Comparison of ENCODE assay signal across 25 mouse cellular contexts in genomic region chr17:70287708-70288107, GRCm38 (mm10).
DNase-seq lines count a peak whose midpoint lies in the region; ATAC-seq and TF ChIP-seq lines count a peak whose summit lies in the region.
"Had no signal": no experiment of that assay in that cellular context is flagged by ENCODE, and none has a peak within 500 bp of the region (broad histone marks: within the 10 kb centered on the region; RNA-seq: fewer than 3 reads in every experiment).

No protein-coding gene starts in this region.

- ATAC-seq in frontal cortex, adult (ENCODE audit: low TSS enrichment): peak; percentile 76
- ATAC-seq in kidney, embryonic 15.5 days (replicated peaks; ENCODE audit: low FRiP score): peak; percentile 40; the same call in 1 of the 2 replicates
- ATAC-seq in kidney, postnatal 0 days (replicated peaks; ENCODE audit: low FRiP score, low read depth): 0 out of 2 replicates have a peak, but pooled peaks have one; percentile 36
- ATAC-seq: activated CD4-positive, CD25-positive, alpha-beta regulatory T cell, adult 4 months; CD4-positive, CD25-positive, alpha-beta regulatory T cell, adult 4 months; forebrain, embryonic 13.5 days; forebrain, embryonic 15.5 days; forebrain, postnatal 0 days; Patski had no signal

- no peak for DNase-seq in frontal cortex, postnatal 36 days (ENCODE audit: low spot score in 2 of 2)
- DNase-seq in kidney, adult 9 months: no peak
- DNase-seq in kidney, postnatal 0 days (ENCODE audit: low spot score): peak; percentile 49
- no peak for DNase-seq in kidney, adult 2 months
- DNase-seq: adrenal gland, adult 8-10 months; adrenal gland, postnatal 14 days; adrenal gland, postnatal 36 days; B cell, adult 2 months; cerebellum, adult 11-12 months; cerebellum, adult 2 months; cerebellum, adult 9-10 months; cerebellum, postnatal 10 days; cerebellum, postnatal 25 days; forebrain, postnatal 0 days had no signal

- no peak for TF ChIP-seq POLR2A in kidney, adult 2 months (IDR thresholded peaks at IDR 0.05; ENCODE audit: low read depth, low read length)

- H3K4me1 ChIP-seq in kidney, embryonic 15.5 days: no peaks in the 10 kb centered on the region
- H3K4me1 ChIP-seq in kidney, postnatal 0 days (replicated peaks; ENCODE audit: insufficient read depth, low read length): no peaks in the 10 kb centered on the region
- no peaks in the 10 kb centered on the region for H3K4me1 ChIP-seq in kidney, adult 2 months (ENCODE audit: control insufficient read depth, insufficient read depth, low read length)
- H3K4me1 ChIP-seq: embryonic facial prominence, embryonic 10.5 days; embryonic facial prominence, embryonic 12.5 days; forebrain, embryonic 13.5 days; forebrain, embryonic 15.5 days had no signal

- no peaks in the 10 kb centered on the region for H3K9me3 ChIP-seq in kidney, embryonic 15.5 days (replicated peaks)
- H3K9me3 ChIP-seq in kidney, postnatal 0 days (replicated peaks; ENCODE audit: low read length): no peaks in the 10 kb centered on the region
- H3K9me3 ChIP-seq: embryonic facial prominence, embryonic 10.5 days; embryonic facial prominence, embryonic 12.5 days; forebrain, embryonic 13.5 days; forebrain, embryonic 15.5 days had no signal

- no peak overlapping the region for H3K9ac ChIP-seq in kidney, embryonic 15.5 days
- H3K9ac ChIP-seq in kidney, postnatal 0 days (ENCODE audit: low read depth, low read length): no peak overlapping the region
- H3K9ac ChIP-seq: embryonic facial prominence, embryonic 12.5 days; forebrain, embryonic 13.5 days; forebrain, embryonic 15.5 days; forebrain, postnatal 0 days had no signal

- H3K4me3 ChIP-seq in kidney, embryonic 15.5 days (replicated peaks): no peak overlapping the region
- no peak overlapping the region for H3K4me3 ChIP-seq in kidney, postnatal 0 days (replicated peaks; ENCODE audit: low read depth, low read length)
- no peak overlapping the region for H3K4me3 ChIP-seq in kidney, adult 2 months (ENCODE audit: insufficient read depth, low read depth, low read length)
- H3K4me3 ChIP-seq: embryonic facial prominence, embryonic 10.5 days; embryonic facial prominence, embryonic 12.5 days; forebrain, embryonic 13.5 days; forebrain, embryonic 15.5 days had no signal

- TF ChIP-seq CTCF in kidney, postnatal 0 days (IDR thresholded peaks at IDR 0.05; ENCODE audit: low read depth): no peak
- no peak for TF ChIP-seq CTCF in kidney, adult 2 months (conservative IDR thresholded peaks at IDR 0.05; ENCODE audit: insufficient read depth, insufficient read length, low read depth, low read length)

- no peaks in the 10 kb centered on the region for H3K27me3 ChIP-seq in kidney, embryonic 15.5 days
- H3K27me3 ChIP-seq in kidney, postnatal 0 days (ENCODE audit: insufficient read depth, low read length): no peaks in the 10 kb centered on the region
- no peaks in the 10 kb centered on the region for H3K27me3 ChIP-seq in kidney, adult 2 months (replicated peaks; ENCODE audit: control insufficient read depth, insufficient read depth, low read length)
- H3K27me3 ChIP-seq: CH12.LX; embryonic facial prominence, embryonic 12.5 days; forebrain, embryonic 13.5 days; forebrain, embryonic 15.5 days had no signal

- no peak overlapping the region for H3K27ac ChIP-seq in kidney, embryonic 15.5 days
- no peak overlapping the region for H3K27ac ChIP-seq in kidney, postnatal 0 days
- no peak overlapping the region for H3K27ac ChIP-seq in kidney, adult 2 months (ENCODE audit: insufficient read depth, low read depth, low read length)
- H3K27ac ChIP-seq: embryonic facial prominence, embryonic 10.5 days; embryonic facial prominence, embryonic 12.5 days; forebrain, embryonic 13.5 days; forebrain, embryonic 15.5 days had no signal

- no peaks in the 10 kb centered on the region for H3K36me3 ChIP-seq in kidney, embryonic 15.5 days
- H3K36me3 ChIP-seq in kidney, postnatal 0 days (ENCODE audit: insufficient read depth, low read length): no peaks in the 10 kb centered on the region
- no peaks in the 10 kb centered on the region for H3K36me3 ChIP-seq in kidney, adult 2 months (ENCODE audit: control insufficient read depth, insufficient read depth, low read length)
- H3K36me3 ChIP-seq: embryonic facial prominence, embryonic 10.5 days; embryonic facial prominence, embryonic 12.5 days; forebrain, embryonic 15.5 days; G1E had no signal

- no peak overlapping the region for H3K4me2 ChIP-seq in kidney, embryonic 15.5 days
- no peak overlapping the region for H3K4me2 ChIP-seq in kidney, postnatal 0 days (ENCODE audit: low read length)
- H3K4me2 ChIP-seq: embryonic facial prominence, embryonic 12.5 days; forebrain, embryonic 13.5 days; forebrain, embryonic 15.5 days had no signal

- WGBS in kidney, embryonic 15.5 days: 72% methylated on average over 2 of the region's 2 CpGs
- 63% methylated on average over 2 of the region's 2 CpGs for WGBS in kidney, postnatal 0 days
- WGBS in kidney, adult 2 months: 60% methylated on average over 2 of the region's 2 CpGs
